Mouse (Mus musculus) heart, postnatal 0 days (tissue): ENCODE results near the gene Smim6.

Experiments
- CTCF ChIP-seq: IDR thresholded peaks from 2 replicates; pipeline ENCODE4 v1.5.1; 2016; ENCODE audit warnings: antibody characterized with exemption, control low read depth, low read depth
- EP300 ChIP-seq: IDR thresholded peaks from 2 replicates; pipeline ENCODE4 v1.6.1; 2016; ENCODE audit warnings: antibody characterized with exemption, low read depth

DNA sequence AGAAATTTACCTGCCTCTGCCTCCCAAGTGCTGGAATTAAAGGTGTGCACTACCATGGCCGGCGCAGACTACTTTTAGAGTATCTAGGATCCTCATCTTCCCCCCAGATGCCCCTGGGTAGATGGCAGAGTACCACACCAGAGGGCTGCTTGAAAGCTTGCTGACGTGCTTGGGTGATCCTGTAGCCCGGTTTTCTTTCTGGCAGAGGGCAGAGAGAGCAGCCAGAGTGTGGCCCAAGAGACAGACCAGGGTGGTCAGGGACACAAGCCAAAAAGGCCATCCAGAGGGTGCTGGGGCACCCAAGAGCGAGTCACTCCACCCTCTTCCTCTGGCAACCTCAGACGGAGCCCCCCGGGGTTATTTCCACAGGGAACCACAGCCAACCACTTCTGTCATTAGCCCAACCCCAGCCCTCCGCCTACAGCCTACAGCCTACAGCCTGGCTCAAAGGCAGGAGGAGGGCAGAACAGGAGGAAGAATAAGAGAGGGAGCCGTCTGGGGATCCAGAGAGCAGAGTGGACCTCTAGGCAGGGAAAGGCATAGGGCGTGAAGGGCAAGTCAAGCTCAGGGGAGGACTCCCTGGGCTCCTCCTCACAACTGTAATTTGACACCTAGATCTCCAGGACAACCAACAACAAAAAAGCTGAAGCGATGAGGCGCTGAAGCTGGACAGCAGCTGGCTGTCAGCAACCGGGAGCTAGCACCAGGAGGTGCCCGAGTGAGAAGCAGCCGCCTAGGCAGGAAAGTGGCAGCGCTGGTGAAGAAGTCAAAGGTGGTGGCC, 12.1 kb upstream of the Smim6 start, which contains the start of gene Smim5:
- TF ChIP-seq CTCF = peak; percentile 24; the same call in 1 of the 2 replicates
- no peak; the same call in 1 of the 2 replicates for TF ChIP-seq EP300
